18 mouse cellular contexts compared by ENCODE assay signal in genomic region chr11:6731505-6731904, GRCm38 (mm10).
A peak's percentile ranks its signal among the peaks of the same experiment; 100 is the strongest.
DNase-seq lines count a peak whose midpoint lies in the region; ATAC-seq and TF ChIP-seq lines count a peak whose summit lies in the region.
"Had no signal": no experiment of that assay in that cellular context is flagged by ENCODE, and none has a peak within 500 bp of the region (broad histone marks: within the 10 kb centered on the region; RNA-seq: fewer than 3 reads in every experiment).

No protein-coding gene starts in this region.

- no peak overlapping the region for H3K27ac ChIP-seq in hindbrain, embryonic 14.5 days
- no peak overlapping the region for H3K27ac ChIP-seq in hindbrain, embryonic 12.5 days
- H3K27ac ChIP-seq in midbrain, embryonic 14.5 days (replicated peaks; ENCODE audit: low read depth, low read length): no peak overlapping the region
- H3K27ac ChIP-seq in midbrain, embryonic 11.5 days (ENCODE audit: low read depth, low read length): no peak overlapping the region
- no peak overlapping the region for H3K27ac ChIP-seq in midbrain, postnatal 0 days (ENCODE audit: low read depth, low read length)
- H3K27ac ChIP-seq: forebrain, embryonic 12.5 days; heart, adult 2 months; heart, embryonic 15.5 days had no signal

- TF ChIP-seq CTCF in midbrain, postnatal 0 days (IDR thresholded peaks at IDR 0.05): no peak
- TF ChIP-seq CTCF in lung, adult 2 months (IDR thresholded peaks at IDR 0.05; ENCODE audit: insufficient read depth, low read length): no peak

- 0 out of 2 replicates have a peak, but pooled peaks cover 6% of the 10 kb centered on the region for H3K4me1 ChIP-seq in hindbrain, embryonic 14.5 days (replicated peaks; ENCODE audit: control insufficient read depth, insufficient read depth, low read length)
- no peaks in the 10 kb centered on the region for H3K4me1 ChIP-seq in hindbrain, embryonic 12.5 days
- no peaks in the 10 kb centered on the region for H3K4me1 ChIP-seq in midbrain, embryonic 14.5 days (ENCODE audit: control insufficient read depth, insufficient read depth, low read length)
- no peaks in the 10 kb centered on the region for H3K4me1 ChIP-seq in midbrain, embryonic 11.5 days (ENCODE audit: control insufficient read depth, insufficient read depth, low read length)
- H3K4me1 ChIP-seq in midbrain, postnatal 0 days (ENCODE audit: insufficient read depth, low read length): no peaks in the 10 kb centered on the region
- H3K4me1 ChIP-seq in lung, adult 2 months (ENCODE audit: control insufficient read depth, insufficient read depth, low read length): no peaks in the 10 kb centered on the region
- H3K4me1 ChIP-seq: forebrain, embryonic 12.5 days; heart, embryonic 15.5 days had no signal

- no peaks in the 10 kb centered on the region for H3K36me3 ChIP-seq in hindbrain, embryonic 14.5 days (replicated peaks; ENCODE audit: control insufficient read depth, insufficient read depth)
- no peaks in the 10 kb centered on the region for H3K36me3 ChIP-seq in hindbrain, embryonic 12.5 days
- no peaks in the 10 kb centered on the region for H3K36me3 ChIP-seq in midbrain, embryonic 14.5 days (ENCODE audit: control insufficient read depth, insufficient read depth, low read length)
- H3K36me3 ChIP-seq in midbrain, embryonic 11.5 days (ENCODE audit: control insufficient read depth, insufficient read depth, low read length): no peaks in the 10 kb centered on the region
- no peaks in the 10 kb centered on the region for H3K36me3 ChIP-seq in midbrain, postnatal 0 days (ENCODE audit: insufficient read depth, low read length)
- H3K36me3 ChIP-seq: forebrain, embryonic 12.5 days; heart, embryonic 15.5 days had no signal

- no peak overlapping the region for H3K4me2 ChIP-seq in hindbrain, embryonic 14.5 days (replicated peaks)
- no peak overlapping the region for H3K4me2 ChIP-seq in hindbrain, embryonic 12.5 days (replicated peaks)
- no peak overlapping the region for H3K4me2 ChIP-seq in midbrain, embryonic 14.5 days (ENCODE audit: low read length)
- no peak overlapping the region for H3K4me2 ChIP-seq in midbrain, embryonic 11.5 days
- no peak overlapping the region for H3K4me2 ChIP-seq in midbrain, postnatal 0 days (ENCODE audit: low read depth, low read length, poor library complexity, severe bottlenecking)
- H3K4me2 ChIP-seq: forebrain, embryonic 12.5 days; heart, embryonic 11.5 days; heart, embryonic 15.5 days had no signal

- no peak for TF ChIP-seq POLR2A in lung, adult 2 months (IDR thresholded peaks at IDR 0.05; ENCODE audit: borderline replicate concordance, extremely low read depth, low read depth, low read length)

- ATAC-seq in hindbrain, embryonic 14.5 days (ENCODE audit: low FRiP score): peak; percentile 59; the same call in 1 of the 2 replicates
- no peak for ATAC-seq in hindbrain, embryonic 12.5 days (ENCODE audit: low FRiP score)
- no peak for ATAC-seq in midbrain, embryonic 14.5 days (ENCODE audit: low FRiP score, low TSS enrichment)
- ATAC-seq in midbrain, embryonic 11.5 days (ENCODE audit: low FRiP score): no peak
- 0 out of 2 replicates have a peak, but pooled peaks have one; percentile 16 for ATAC-seq in midbrain, postnatal 0 days (ENCODE audit: low FRiP score)
- ATAC-seq: forebrain, embryonic 16.5 days had no signal

- no peaks in the 10 kb centered on the region for H3K9me3 ChIP-seq in hindbrain, embryonic 14.5 days (ENCODE audit: control insufficient read depth, low read length)
- H3K9me3 ChIP-seq in hindbrain, embryonic 12.5 days (replicated peaks): no peaks in the 10 kb centered on the region
- no peaks in the 10 kb centered on the region for H3K9me3 ChIP-seq in midbrain, embryonic 14.5 days (ENCODE audit: control insufficient read depth, low read length)
- no peaks in the 10 kb centered on the region for H3K9me3 ChIP-seq in midbrain, embryonic 11.5 days (ENCODE audit: control insufficient read depth, low read length)
- no peaks in the 10 kb centered on the region for H3K9me3 ChIP-seq in midbrain, postnatal 0 days (ENCODE audit: low read length)
- H3K9me3 ChIP-seq: heart, embryonic 15.5 days had no signal

- H3K27me3 ChIP-seq in hindbrain, embryonic 14.5 days (ENCODE audit: control insufficient read depth, insufficient read depth, low read length): no peaks in the 10 kb centered on the region
- H3K27me3 ChIP-seq in hindbrain, embryonic 12.5 days: no peaks in the 10 kb centered on the region
- no peaks in the 10 kb centered on the region for H3K27me3 ChIP-seq in midbrain, embryonic 14.5 days (ENCODE audit: control insufficient read depth, insufficient read depth, low read length)
- H3K27me3 ChIP-seq in midbrain, embryonic 11.5 days (ENCODE audit: control insufficient read depth, insufficient read depth, low read length): no peaks in the 10 kb centered on the region
- no peaks in the 10 kb centered on the region for H3K27me3 ChIP-seq in midbrain, postnatal 0 days (ENCODE audit: insufficient read depth, low read length)
- H3K27me3 ChIP-seq: forebrain, embryonic 12.5 days; heart, embryonic 15.5 days had no signal

- no peak overlapping the region for H3K4me3 ChIP-seq in hindbrain, embryonic 14.5 days (replicated peaks; ENCODE audit: low read length)
- H3K4me3 ChIP-seq in hindbrain, embryonic 12.5 days: no peak overlapping the region
- H3K4me3 ChIP-seq in midbrain, embryonic 14.5 days (replicated peaks; ENCODE audit: low read depth, low read length): no peak overlapping the region
- H3K4me3 ChIP-seq in midbrain, embryonic 11.5 days (ENCODE audit: low read depth, low read length): no peak overlapping the region
- no peak overlapping the region for H3K4me3 ChIP-seq in midbrain, postnatal 0 days (ENCODE audit: low read depth, low read length)
- H3K4me3 ChIP-seq in lung, adult 2 months (replicated peaks; ENCODE audit: extremely low read depth, low read depth, low read length): no peak overlapping the region
- H3K4me3 ChIP-seq: forebrain, embryonic 12.5 days; heart, adult 2 months; heart, embryonic 15.5 days had no signal

- peak; percentile 33 for DNase-seq in hindbrain, embryonic 14.5 days (ENCODE audit: low spot score)
- peak; percentile 64 for DNase-seq in midbrain, embryonic 14.5 days
- DNase-seq in midbrain, embryonic 11.5 days (ENCODE audit: low spot score, missing footprints): no peak
- DNase-seq in midbrain, postnatal 0 days (ENCODE audit: low spot score): peak; percentile 10
- DNase-seq in lung, adult 2 months: no peak
- no peak for DNase-seq in ovary, postnatal 36 days (ENCODE audit: low spot score)
- DNase-seq: adrenal gland, adult 2 months; adrenal gland, postnatal 25 days; cerebellum, adult 2 months; cerebellum, postnatal 10 days; gastrocnemius, postnatal 10 days; heart, adult 2 months; heart, postnatal 14 days had no signal

- 68% methylated on average over 5 of the region's 5 CpGs for WGBS in hindbrain, embryonic 14.5 days
- 76% methylated on average over 5 of the region's 5 CpGs for WGBS in hindbrain, embryonic 12.5 days
- WGBS in midbrain, embryonic 14.5 days: 69% methylated on average over 5 of the region's 5 CpGs
- 87% methylated on average over 5 of the region's 5 CpGs for WGBS in midbrain, embryonic 11.5 days
- 64% methylated on average over 5 of the region's 5 CpGs for WGBS in midbrain, postnatal 0 days
- 72% methylated on average over 5 of the region's 5 CpGs for WGBS in lung, adult 2 months

- no peak overlapping the region for H3K9ac ChIP-seq in hindbrain, embryonic 14.5 days
- no peak overlapping the region for H3K9ac ChIP-seq in hindbrain, embryonic 12.5 days
- H3K9ac ChIP-seq in midbrain, embryonic 14.5 days (replicated peaks; ENCODE audit: low read length): no peak overlapping the region
- H3K9ac ChIP-seq in midbrain, embryonic 11.5 days (ENCODE audit: low read length): no peak overlapping the region
- H3K9ac ChIP-seq in midbrain, postnatal 0 days (replicated peaks; ENCODE audit: low read length, poor library complexity, severe bottlenecking): no peak overlapping the region
- H3K9ac ChIP-seq: forebrain, embryonic 12.5 days; heart, embryonic 15.5 days had no signal

Comparison
In these comparisons a context has a peak if more than half of its experiments do, and no peak if none do; other contexts are left out.
1. ATAC-seq: peak in hindbrain, embryonic 14.5 days (single experiment) and midbrain, postnatal 0 days (single experiment); none in hindbrain, embryonic 12.5 days (single experiment), midbrain, embryonic 14.5 days (single experiment) and midbrain, embryonic 11.5 days (single experiment).
2. DNase-seq: peak in hindbrain, embryonic 14.5 days (single experiment), midbrain, embryonic 14.5 days (single experiment) and midbrain, postnatal 0 days (single experiment); none in midbrain, embryonic 11.5 days (single experiment), lung, adult 2 months (single experiment) and ovary, postnatal 36 days (single experiment).